Mouse (Mus musculus) C2C12 (cell line): Measurements from ENCODE around the gene Tmem120a. TPM values are rescaled to one million over a fixed set of nuclear protein-coding genes. Genes with fewer than 3 reads are reported as not detected.

Source experiments
- H3K27me3 ChIP-seq: one replicate; pipeline ENCODE4 v1.6.1; 2011; ENCODE audit not compliant: control insufficient read depth, insufficient read depth, insufficient read length
- H3K36me3 ChIP-seq: one replicate; pipeline ENCODE4 v1.6.1; 2011; ENCODE audit not compliant: control insufficient read depth, insufficient read depth
- H3K4me3 ChIP-seq: one replicate; pipeline ENCODE4 v1.5.1; 2011; ENCODE audit warnings: mild to moderate bottlenecking, control low read depth; ENCODE audit not compliant: poor library complexity, insufficient read depth, severe bottlenecking
- H3K79me2 ChIP-seq: one replicate; pipeline ENCODE4 v1.6.1; 2011; ENCODE audit not compliant: control insufficient read depth, insufficient read depth
- H3K79me3 ChIP-seq: one replicate; pipeline ENCODE4 v1.6.1; 2011; ENCODE audit warnings: low read depth, control low read depth
- H3ac ChIP-seq: one replicate; pipeline ENCODE3; 2011; ENCODE audit warnings: low read depth; ENCODE audit not compliant: control insufficient read depth, insufficient read length
- CEBPB ChIP-seq: IDR thresholded peaks from one replicate; pipeline ENCODE4 v1.6.1; 2011; ENCODE audit warnings: low read depth, mild to moderate bottlenecking, control low read depth, moderate library complexity
- CTCF ChIP-seq: IDR thresholded peaks from one replicate; pipeline ENCODE4 v1.5.1; 2011; ENCODE audit not compliant: control insufficient read depth, insufficient read depth, insufficient read length
- FOSL1 ChIP-seq: IDR thresholded peaks from one replicate; pipeline ENCODE4 v1.8.0; 2011; ENCODE audit warnings: mild to moderate bottlenecking, low read length; ENCODE audit not compliant: poor library complexity, insufficient read depth, severe bottlenecking
- MAX ChIP-seq: IDR thresholded peaks from one replicate; pipeline ENCODE4 v1.6.1; 2011; ENCODE audit warnings: mild to moderate bottlenecking, control low read depth
- MYOD1 ChIP-seq: IDR thresholded peaks from one replicate; pipeline ENCODE4 v1.6.1; 2011; ENCODE audit warnings: low read depth; ENCODE audit not compliant: control insufficient read depth, insufficient read length
- MYOG ChIP-seq: IDR thresholded peaks from one replicate; pipeline ENCODE4 v1.6.1; 2011; ENCODE audit not compliant: control insufficient read depth, insufficient read length; ENCODE audit errors: extremely low read depth
- USF1 ChIP-seq: IDR thresholded peaks from one replicate; pipeline ENCODE4 v1.6.1; 2011; ENCODE audit warnings: low read depth, mild to moderate bottlenecking, control low read depth, moderate library complexity
- polyA plus RNA-seq: library from polyadenylated mRNA; unstranded; fragments of >200 nt; fragmentation: generic; extraction: Trizol; gene quantifications from one replicate; pipeline ENCODE4 v1.2.1, GENCODE M21; 2012; ENCODE audit warnings: missing spikeins

The Tmem120a gene
- polyA plus RNA-seq, 1 experiment, result 75.2 TPM

- H3K36me3 ChIP-seq, result peaks cover 15% of the 10 kb centered on the region
- no peak overlapping the region for H3K4me3 ChIP-seq
- peaks cover 43% of the 10 kb centered on the region for H3K79me2 ChIP-seq
- no peak overlapping the region for H3ac ChIP-seq
- no peaks in the 10 kb centered on the region for H3K27me3 ChIP-seq
- no peak for TF ChIP-seq MYOD1
- peaks cover 3% of the 10 kb centered on the region for H3K79me3 ChIP-seq
These were observed 18.8 kb downstream of the Tmem120a start for GRCm38 (mm10) chr5:135725391-135725841.

- H3K36me3 ChIP-seq, result peaks cover 10% of the 10 kb centered on the region
- peaks cover 4% of the 10 kb centered on the region for H3K79me3 ChIP-seq
- no peak overlapping the region for H3ac ChIP-seq
- H3K79me2 ChIP-seq, result peaks cover 46% of the 10 kb centered on the region
- no peaks in the 10 kb centered on the region for H3K27me3 ChIP-seq
- no peak overlapping the region for H3K4me3 ChIP-seq
- TF ChIP-seq USF1, result no peak
- TF ChIP-seq CEBPB, result no peak
- TF ChIP-seq FOSL1, result no peak
- TF ChIP-seq CTCF, result no peak
- TF ChIP-seq MYOD1, result no peak
These were observed 19.5 kb downstream of the Tmem120a start for GRCm38 (mm10) chr5:135724536-135725322.

GRCm38 (mm10) chr5:135723165-135723751, 21.0 kb downstream of the Tmem120a start:
- Histone ChIP-seq H3K79me2 (peaks cover 46% of the 10 kb centered on the region), H3K36me3 (no peaks in the 10 kb centered on the region), H3K4me3 (no peak overlapping the region), H3K27me3 (no peaks in the 10 kb centered on the region), H3K79me3 (peaks cover 4% of the 10 kb centered on the region), H3ac (no peak overlapping the region)
- TF ChIP-seq MYOD1 (no peak), CTCF (no peak), FOSL1 (no peak), MYOG (no peak), CEBPB (no peak), USF1 (no peak)

- TF ChIP-seq CEBPB (no peak), CTCF (no peak), FOSL1 (peak; percentile 91), MYOD1 (peak; percentile 64), USF1 (no peak), MYOG (no peak), MAX (peak; percentile 83)
- peaks cover 46% of the 10 kb centered on the region for H3K79me2 ChIP-seq
- H3K36me3 ChIP-seq, result no peaks in the 10 kb centered on the region
- peaks cover 4% of the 10 kb centered on the region for H3K79me3 ChIP-seq
- no peak overlapping the region for H3ac ChIP-seq
- no peak overlapping the region for H3K4me3 ChIP-seq
- no peaks in the 10 kb centered on the region for H3K27me3 ChIP-seq
These were observed 22.1 kb downstream of the Tmem120a start for GRCm38 (mm10) chr5:135722121-135722520.

DNA sequence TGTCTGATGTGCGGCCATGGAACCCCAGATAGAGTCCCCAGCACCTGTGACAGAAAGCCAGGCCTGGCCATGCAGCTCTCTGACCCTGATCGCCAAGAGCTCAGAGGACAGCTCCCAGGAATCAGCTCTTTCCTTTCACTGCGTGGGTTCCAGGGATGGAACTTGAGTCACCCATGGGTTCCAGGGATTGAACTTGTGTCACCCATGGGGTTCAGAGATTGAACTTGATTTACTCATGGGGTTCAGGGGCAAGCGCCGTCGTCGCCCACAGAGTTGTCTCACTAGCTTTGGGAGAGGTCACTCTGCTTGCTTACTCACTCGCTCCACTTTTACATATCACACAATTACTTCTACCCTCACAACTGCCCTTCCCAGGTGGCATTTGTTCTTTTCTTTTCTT, 23.2 kb downstream of the Tmem120a start:
- no peaks in the 10 kb centered on the region for H3K27me3 ChIP-seq
- peaks cover 4% of the 10 kb centered on the region for H3K79me3 ChIP-seq
- TF ChIP-seq MYOG, result no peak
- TF ChIP-seq FOSL1, result no peak
- no peak for TF ChIP-seq MAX
- no peak for TF ChIP-seq USF1
- no peak for TF ChIP-seq CEBPB
- TF ChIP-seq MYOD1, result no peak
- no peak for TF ChIP-seq CTCF
- H3K79me2 ChIP-seq, result peaks cover 44% of the 10 kb centered on the region
- H3K36me3 ChIP-seq, result peaks cover 10% of the 10 kb centered on the region
- no peak overlapping the region for H3K4me3 ChIP-seq
- no peak overlapping the region for H3ac ChIP-seq
